Mouse (Mus musculus) cortical plate, adult 2 months (tissue): Measurements from ENCODE around the gene Zfp874b.

Experiments used
- CTCF ChIP-seq: fragments of 200-500 bp; IDR thresholded peaks from 2 replicates; pipeline ENCODE4 v1.5.1; 2011; ENCODE audit warnings: mild to moderate bottlenecking, control low read depth, low read length; ENCODE audit not compliant: insufficient read depth; ENCODE audit errors: extremely low read depth
- POLR2A ChIP-seq: fragments of 200-500 bp; IDR thresholded peaks from 2 replicates; pipeline ENCODE4 v1.6.1; 2011; ENCODE audit warnings: mild to moderate bottlenecking, low read length, control low read depth; ENCODE audit not compliant: insufficient read depth; ENCODE audit errors: extremely low read depth

- no peak for TF ChIP-seq POLR2A
- TF ChIP-seq CTCF, result no peak
Observed at GRCm38 (mm10) chr13:67495631-67496030, 11.6 kb upstream of the Zfp874b start.
